Mouse (Mus musculus) frontal cortex, adult 2 months (tissue): ENCODE results near the gene Magea8. TPM values are rescaled to one million over a fixed set of nuclear protein-coding genes. Genes with fewer than 3 reads are reported as not detected.
"Not testable (repeated sequence)": the region's sequence is repeated elsewhere in the genome, so short reads cannot be mapped to it uniquely, and the experiment has no call there.

ENCODE experiments used
- DNase-seq, 2 experiments: peaks; one replicate each; pipeline ENCODE4 v3.0.0; 2022; ENCODE audit warnings: low spot score in 1 of 2; ENCODE audit errors: extremely low spot score in 1 of 2
- polyA plus RNA-seq: library from polyadenylated mRNA; depleted of rRNA; stranded (reverse); fragments of >200 nt; gene quantifications from 2 replicates; pipeline ENCODE4 v1.2.3, GENCODE M21; 2012; rRNA removed

The Magea8 gene
- not detected in 2 replicates for polyA plus RNA-seq

- not testable (repeated sequence) for DNase-seq
These were observed at the start of gene Magea8 for GRCm38 (mm10) chrX:154995750-154996149. Gene Magea8, minus strand, starts transcription at chrX:154995850.

- not testable (repeated sequence) for DNase-seq
These were observed 46.2 kb downstream of the Magea8 start, which contains the start of gene Magea3 for GRCm38 (mm10) chrX:154949405-154949804. Gene Magea3, minus strand, starts transcription at chrX:154949505.

GRCm38 (mm10) chrX:154935887-154936286 lies 59.8 kb downstream of the Magea8 start, which contains the start of gene Magea6:
Gene Magea6, minus strand, starts transcription at chrX:154935987.
- DNase-seq = not testable (repeated sequence)

Other genes starting within 250 kb of the Magea8 start
- gene Cldn34b1, start 105.6 kb downstream of the Magea8 start, polyA plus RNA-seq = not detected in 2 replicates
- gene Magea6, start 59.9 kb downstream of the Magea8 start, polyA plus RNA-seq = not detected in 2 replicates
- not detected in 2 replicates for gene Magea3, start 46.3 kb downstream of the Magea8 start, polyA plus RNA-seq
- not detected in 2 replicates for gene Magea5, start 67.3 kb upstream of the Magea8 start, polyA plus RNA-seq
- gene Magea1, start 93.9 kb upstream of the Magea8 start, polyA plus RNA-seq = not detected in 2 replicates
- gene Magea2, start 97.8 kb upstream of the Magea8 start, polyA plus RNA-seq = not detected in 2 replicates
- not detected in 2 replicates for gene Cldn34b2, start 132.6 kb upstream of the Magea8 start, polyA plus RNA-seq
- gene Sat1, start 220.6 kb upstream of the Magea8 start, polyA plus RNA-seq = 99.6 and 107 TPM in 2 replicates